Mouse (Mus musculus): ENCODE results near the gene Senp1.

- TF ChIP-seq CTCF (IDR thresholded peaks at IDR 0.05; ENCODE audit: extremely low read depth, insufficient read depth, insufficient read length, insufficient replicate concordance) = no peak
- no peak for TF ChIP-seq POLR2A (IDR thresholded peaks at IDR 0.05; ENCODE audit: low read depth, low read length)
Measured at GRCm38 (mm10) chr15:98048918-98049700, 44.4 kb downstream of the Senp1 start.
